ENCODE assay signal across 7 mouse cellular contexts in genomic region chr10:83359956-83360355, GRCm38 (mm10). TPM values are rescaled to one million over a fixed set of nuclear protein-coding genes. Genes with fewer than 3 reads are reported as not detected.
A peak's percentile ranks its signal among the peaks of the same experiment; 100 is the strongest.
DNase-seq lines count a peak whose midpoint lies in the region; ATAC-seq lines count a peak whose summit lies in the region.

Gene D10Wsu102e (plus strand): TSS chr10:83360221.

- H3K4me1 ChIP-seq in embryonic facial prominence, embryonic 11.5 days (ENCODE audit: control insufficient read depth, insufficient read depth, low read length), result no peaks in the 10 kb centered on the region
- peaks cover 10% of the 10 kb centered on the region for H3K4me1 ChIP-seq in limb, embryonic 10.5 days
- peaks cover 21% of the 10 kb centered on the region for H3K4me1 ChIP-seq in midbrain, embryonic 13.5 days (replicated peaks)

- H3K4me3 ChIP-seq in embryonic facial prominence, embryonic 11.5 days (ENCODE audit: low read depth, low read length), result peak within 1 kb of the TSS; percentile 82
- H3K4me3 ChIP-seq in limb, embryonic 10.5 days, result peak within 1 kb of the TSS; percentile 99
- peak within 1 kb of the TSS; percentile 89 for H3K4me3 ChIP-seq in midbrain, embryonic 13.5 days (replicated peaks)

- H3K4me2 ChIP-seq in embryonic facial prominence, embryonic 11.5 days (ENCODE audit: low read depth, low read length), result peak within 1 kb of the TSS; percentile 56
- H3K4me2 ChIP-seq in midbrain, embryonic 13.5 days (replicated peaks), result peak within 1 kb of the TSS; percentile 89

- peak within 1 kb of the TSS; percentile 73 for H3K9ac ChIP-seq in embryonic facial prominence, embryonic 11.5 days (replicated peaks; ENCODE audit: low read length)
- H3K9ac ChIP-seq in midbrain, embryonic 13.5 days (replicated peaks), result peak within 1 kb of the TSS; percentile 89

- no peaks in the 10 kb centered on the region for H3K9me3 ChIP-seq in embryonic facial prominence, embryonic 11.5 days (replicated peaks; ENCODE audit: control insufficient read depth, low read length)
- no peaks in the 10 kb centered on the region for H3K9me3 ChIP-seq in limb, embryonic 10.5 days (replicated peaks)
- no peaks in the 10 kb centered on the region for H3K9me3 ChIP-seq in midbrain, embryonic 13.5 days

- 0% methylated on average over 30 of the region's 30 CpGs for WGBS in embryonic facial prominence, embryonic 11.5 days
- WGBS in limb, embryonic 10.5 days, result under 1% methylated on average over 30 of the region's 30 CpGs
- under 1% methylated on average over 30 of the region's 30 CpGs for WGBS in midbrain, embryonic 13.5 days

- no peaks in the 10 kb centered on the region; the same call in 1 of the 2 replicates for H3K36me3 ChIP-seq in embryonic facial prominence, embryonic 11.5 days (replicated peaks; ENCODE audit: control insufficient read depth, insufficient read depth, low read depth, low read length)
- H3K36me3 ChIP-seq in limb, embryonic 10.5 days, result peaks cover 27% of the 10 kb centered on the region
- peaks cover 23% of the 10 kb centered on the region for H3K36me3 ChIP-seq in midbrain, embryonic 13.5 days

- H3K27ac ChIP-seq in embryonic facial prominence, embryonic 11.5 days (replicated peaks; ENCODE audit: low read depth, low read length), result peak within 1 kb of the TSS; percentile 57; the same call in 1 of the 2 replicates
- H3K27ac ChIP-seq in limb, embryonic 10.5 days, result peak within 1 kb of the TSS; percentile 89
- peak within 1 kb of the TSS; percentile 76 for H3K27ac ChIP-seq in midbrain, embryonic 13.5 days

- peak; percentile 97 for ATAC-seq in embryonic facial prominence, embryonic 11.5 days (replicated peaks; ENCODE audit: insufficient number of reproducible peaks, low FRiP score, low TSS enrichment, low read depth)
- ATAC-seq in granulocyte monocyte progenitor cell, adult 5-6 weeks (replicated peaks; ENCODE audit: poor library complexity, severe bottlenecking), result peak; percentile 96
- ATAC-seq in midbrain, embryonic 13.5 days, result peak; percentile 99

- no peaks in the 10 kb centered on the region for H3K27me3 ChIP-seq in embryonic facial prominence, embryonic 11.5 days (ENCODE audit: control insufficient read depth, insufficient read depth, low read length)
- H3K27me3 ChIP-seq in limb, embryonic 10.5 days (ENCODE audit: low read depth, poor library complexity, severe bottlenecking), result no peaks in the 10 kb centered on the region
- 0 out of 2 replicates have a peak, but pooled peaks cover 4% of the 10 kb centered on the region for H3K27me3 ChIP-seq in midbrain, embryonic 13.5 days

- peak; percentile 99 for DNase-seq in adrenal gland, postnatal 14 days
- peak; percentile 98 for DNase-seq in embryonic facial prominence, embryonic 11.5 days (ENCODE audit: low spot score)
- peak; percentile 98 for DNase-seq in kidney, adult 11 months
- DNase-seq in limb, embryonic 10.5 days (ENCODE audit: low spot score), result peak; percentile 98
- peak; percentile 88 for DNase-seq in spleen, adult 12 weeks (ENCODE audit: low spot score)

RNA-seq across cellular contexts. Expression of gene D10Wsu102e, which starts in this region (rescaled TPM):
- total RNA-seq in adrenal gland, postnatal 14 days (2021), result 0.63 and 0.94 TPM in 2 replicates
- 0.89 and 1.00 TPM in 2 replicates for polyA plus RNA-seq in embryonic facial prominence, embryonic 11.5 days (2014; fragmentation: Nextera tagmentation; extraction: Ambion mirVana)
- 0.80 and 0.92 TPM in 2 replicates for total RNA-seq in granulocyte monocyte progenitor cell, adult 5-6 weeks (2014; fragmentation: Nextera tagmentation)
- 0.90 and 0.93 TPM in 2 replicates for total RNA-seq in granulocyte monocyte progenitor cell, adult 5-6 weeks (2017)
- 1.2 and 1.4 TPM in 2 replicates for polyA plus RNA-seq in limb, embryonic 10.5 days (2016; fragmentation: Nextera tagmentation; extraction: Ambion mirVana)
- polyA plus RNA-seq in midbrain, embryonic 13.5 days (2015; fragmentation: Nextera tagmentation; extraction: Ambion mirVana), result 0.94 and 0.95 TPM in 2 replicates

Comparison
In these comparisons a context has a peak if more than half of its experiments do, and no peak if none do; other contexts are left out.
1. Peak in every context shown above with its lines: DNase-seq, ATAC-seq, H3K4me3 ChIP-seq and H3K27ac ChIP-seq.
2. Peak in DNase-seq in adrenal gland, postnatal 14 days; RNA of the gene not detected or under 1 TPM.
3. Peak in DNase-seq, ATAC-seq, H3K4me3 ChIP-seq, H3K27ac ChIP-seq, H3K9ac ChIP-seq and H3K4me2 ChIP-seq in embryonic facial prominence, embryonic 11.5 days; RNA of the gene not detected or under 1 TPM.
4. Peak in ATAC-seq in granulocyte monocyte progenitor cell, adult 5-6 weeks; RNA of the gene not detected or under 1 TPM.
5. Peak in ATAC-seq, H3K4me3 ChIP-seq, H3K27ac ChIP-seq, H3K9ac ChIP-seq and H3K4me2 ChIP-seq in midbrain, embryonic 13.5 days; RNA of the gene not detected or under 1 TPM.